Mouse (Mus musculus) monocyte, adult 2 months (primary cell): ENCODE results near the gene Gm45785.
"Not testable (repeated sequence)": the region's sequence is repeated elsewhere in the genome, so short reads cannot be mapped to it uniquely, and the experiment has no call there.

Source experiments
- DNase-seq, 2 experiments: peaks; one replicate each; pipeline ENCODE4 v3.0.0; 2022; ENCODE audit warnings: low spot score in 2 of 2, low read depth in 1 of 2

Gm45785 gene

GRCm38 (mm10) chr7:140855860-140856784 lies at the start of gene Gm45785:
TSS of gene Gm45785 (minus strand) at chr7:140856331.
- peak; percentile 62 to 73 for DNase-seq

- no peak for DNase-seq
Measured at GRCm38 (mm10) chr7:140905642-140906081, 49.5 kb upstream of the Gm45785 start.

- peak in 1 of 2 experiments; percentile 37 for DNase-seq
Measured at GRCm38 (mm10) chr7:140903212-140903611, 47.1 kb upstream of the Gm45785 start.

- DNase-seq = no peak
Measured at GRCm38 (mm10) chr7:140902036-140902875, 46.1 kb upstream of the Gm45785 start.

GRCm38 (mm10) chr7:140900220-140900619 lies 44.1 kb upstream of the Gm45785 start, which contains the start of gene Cox8b:
TSS of gene Cox8b (minus strand) at chr7:140900446.
- no peak for DNase-seq

GRCm38 (mm10) chr7:140899121-140899520 lies 43.0 kb upstream of the Gm45785 start:
- no peak for DNase-seq

- no peak for DNase-seq
Measured at GRCm38 (mm10) chr7:140897863-140898262, 41.7 kb upstream of the Gm45785 start.

GRCm38 (mm10) chr7:140894611-140895010 lies 38.5 kb upstream of the Gm45785 start:
- no peak for DNase-seq

GRCm38 (mm10) chr7:140894031-140894430 lies 37.9 kb upstream of the Gm45785 start:
- no peak for DNase-seq

GRCm38 (mm10) chr7:140890636-140891035 lies 34.5 kb upstream of the Gm45785 start:
- not testable (repeated sequence) for DNase-seq

GRCm38 (mm10) chr7:140882469-140882803 lies 26.3 kb upstream of the Gm45785 start:
- DNase-seq = no peak

GRCm38 (mm10) chr7:140881696-140882468 lies 25.8 kb upstream of the Gm45785 start, which contains the start of the genes Psmd13 and Sirt3:
TSS of gene Psmd13 (plus strand) at chr7:140881968.
TSS of gene Sirt3 (minus strand) at chr7:140882309.
- DNase-seq = peak; percentile 81 to 90

GRCm38 (mm10) chr7:140880865-140881515 lies 24.9 kb upstream of the Gm45785 start:
- no peak for DNase-seq

GRCm38 (mm10) chr7:140880419-140880818 lies 24.3 kb upstream of the Gm45785 start:
- no peak for DNase-seq

- DNase-seq = no peak
Measured at GRCm38 (mm10) chr7:140879355-140879754, 23.2 kb upstream of the Gm45785 start.

GRCm38 (mm10) chr7:140877364-140877763 lies 21.2 kb upstream of the Gm45785 start:
- peak; percentile 26 to 37 for DNase-seq

GRCm38 (mm10) chr7:140874224-140874623 lies 18.1 kb upstream of the Gm45785 start:
- peak in 1 of 2 experiments; percentile 23 for DNase-seq

- no peak for DNase-seq
Measured at GRCm38 (mm10) chr7:140864761-140865160, 8.6 kb upstream of the Gm45785 start.

GRCm38 (mm10) chr7:140860728-140861127 lies 4.6 kb upstream of the Gm45785 start:
- no peak for DNase-seq

GRCm38 (mm10) chr7:140859997-140860396 lies 3.9 kb upstream of the Gm45785 start:
- no peak for DNase-seq
